Comparison of ENCODE assay signal across 12 mouse cellular contexts in genomic region chr4:139142985-139143384, GRCm38 (mm10). TPM values are rescaled to one million over a fixed set of nuclear protein-coding genes. Genes with fewer than 3 reads are reported as not detected.
A peak's percentile ranks its signal among the peaks of the same experiment; 100 is the strongest.
DNase-seq lines count a peak whose midpoint lies in the region; ATAC-seq and TF ChIP-seq lines count a peak whose summit lies in the region.
"Had no signal": no experiment of that assay in that cellular context is flagged by ENCODE, and none has a peak within 500 bp of the region (broad histone marks: within the 10 kb centered on the region; RNA-seq: fewer than 3 reads in every experiment).

No protein-coding gene starts in this region.

- WGBS in lung, embryonic 14.5 days = 35% methylated on average over 9 of the region's 9 CpGs
- WGBS in lung, adult 2 months = 47% methylated on average over 9 of the region's 9 CpGs
- WGBS in embryonic facial prominence, embryonic 13.5 days = 8% methylated on average over 9 of the region's 9 CpGs

- no peak for TF ChIP-seq POLR2A in lung, adult 2 months (IDR thresholded peaks at IDR 0.05; ENCODE audit: borderline replicate concordance, extremely low read depth, low read depth, low read length)

- H3K9ac ChIP-seq in lung, embryonic 14.5 days = no peak overlapping the region
- 0 out of 2 replicates have a peak overlapping the region, but pooled peaks have one; percentile 36 for H3K9ac ChIP-seq in embryonic facial prominence, embryonic 13.5 days

- H3K36me3 ChIP-seq in lung, embryonic 14.5 days (ENCODE audit: insufficient read depth) = no peaks in the 10 kb centered on the region
- H3K36me3 ChIP-seq in embryonic facial prominence, embryonic 13.5 days = no peaks in the 10 kb centered on the region

- no peak for TF ChIP-seq CTCF in lung, embryonic 14.5 days (IDR thresholded peaks at IDR 0.05; ENCODE audit: low read depth)
- no peak for TF ChIP-seq CTCF in lung, adult 2 months (IDR thresholded peaks at IDR 0.05; ENCODE audit: insufficient read depth, low read length)

- no peak overlapping the region for H3K4me3 ChIP-seq in lung, embryonic 14.5 days (ENCODE audit: low read depth, low read length)
- H3K4me3 ChIP-seq in lung, adult 2 months (replicated peaks; ENCODE audit: extremely low read depth, low read depth, low read length) = no peak overlapping the region
- peak overlapping the region; percentile 17; the same call in 1 of the 2 replicates for H3K4me3 ChIP-seq in embryonic facial prominence, embryonic 13.5 days
- H3K4me3 ChIP-seq: erythroblast, embryonic 14.5 days; myocyte had no signal

- H3K4me1 ChIP-seq in lung, embryonic 14.5 days (ENCODE audit: insufficient read depth) = no peaks in the 10 kb centered on the region
- no peaks in the 10 kb centered on the region for H3K4me1 ChIP-seq in lung, adult 2 months (ENCODE audit: control insufficient read depth, insufficient read depth, low read length)
- H3K4me1 ChIP-seq in embryonic facial prominence, embryonic 13.5 days = peaks cover 14% of the 10 kb centered on the region

- peak; percentile 58 for DNase-seq in lung, embryonic 14.5 days
- no peak for DNase-seq in lung, adult 2 months
- DNase-seq in kidney, postnatal 14 days = peak; percentile 28
- DNase-seq in retina, embryonic 14.5 days (ENCODE audit: low spot score) = peak; percentile 59
- DNase-seq in frontal cortex, postnatal 25 days (ENCODE audit: low spot score in 2 of 2) = no peak
- no peak for DNase-seq in adrenal gland, adult 2 months
- DNase-seq in c-Kit-positive CD71-positive TER-119-positive erythroid progenitor cells, embryonic 14.5 days (ENCODE audit: low spot score) = no peak
- DNase-seq: layer of hippocampus, adult 9-11 months; thymus, postnatal 25 days had no signal

- H3K4me2 ChIP-seq in lung, embryonic 14.5 days = peak overlapping the region; percentile 27
- H3K4me2 ChIP-seq in embryonic facial prominence, embryonic 13.5 days = peak overlapping the region; percentile 55

- H3K27me3 ChIP-seq in lung, embryonic 14.5 days (ENCODE audit: insufficient read depth, low read length) = no peaks in the 10 kb centered on the region
- no peaks in the 10 kb centered on the region for H3K27me3 ChIP-seq in embryonic facial prominence, embryonic 13.5 days

- 0 out of 2 replicates have a peak, but pooled peaks have one; percentile 17 for ATAC-seq in lung, embryonic 14.5 days (ENCODE audit: insufficient read depth)
- ATAC-seq in embryonic facial prominence, embryonic 13.5 days (ENCODE audit: insufficient number of reproducible peaks, insufficient read depth, low FRiP score, low TSS enrichment, low read depth) = no peak

- peak overlapping the region; percentile 25; the same call in 1 of the 2 replicates for H3K27ac ChIP-seq in lung, embryonic 14.5 days (ENCODE audit: low read depth)
- H3K27ac ChIP-seq in embryonic facial prominence, embryonic 13.5 days = peak overlapping the region; percentile 39; the same call in 1 of the 2 replicates

- H3K9me3 ChIP-seq in lung, embryonic 14.5 days (ENCODE audit: low read depth, low read length) = peaks cover 3% of the 10 kb centered on the region
- H3K9me3 ChIP-seq in embryonic facial prominence, embryonic 13.5 days = peaks cover under 1% of the 10 kb centered on the region; the same call in 1 of the 2 replicates

RNA-seq across cellular contexts. Expression of gene Minos1, which starts 12.1 kb away (rescaled TPM):
- polyA plus RNA-seq in lung, embryonic 14.5 days (2014; fragmentation: Nextera tagmentation; extraction: Ambion mirVana) = 501 and 531 TPM in 2 replicates
- polyA plus RNA-seq in lung, adult 2 months (2012; rRNA removed) = 29.7 and 37.7 TPM in 2 replicates
- polyA plus RNA-seq in embryonic facial prominence, embryonic 13.5 days (2015; fragmentation: Nextera tagmentation; extraction: Ambion mirVana) = 459 and 517 TPM in 2 replicates
- 100 to 1,000 TPM; 333 to 412 TPM for total RNA-seq in adrenal gland, adult 2 months (2021)
- polyA plus RNA-seq in adrenal gland, adult 2 months (2012; rRNA removed) = 26.7 and 38.9 TPM in 2 replicates

RNA-seq across cellular contexts. Expression of gene Capzb, which starts 49.7 kb away (rescaled TPM):
- 332 and 336 TPM in 2 replicates for polyA plus RNA-seq in lung, embryonic 14.5 days (2014; fragmentation: Nextera tagmentation; extraction: Ambion mirVana)
- polyA plus RNA-seq in lung, adult 2 months (2012; rRNA removed) = 152 and 172 TPM in 2 replicates
- polyA plus RNA-seq in embryonic facial prominence, embryonic 13.5 days (2015; fragmentation: Nextera tagmentation; extraction: Ambion mirVana) = 396 and 424 TPM in 2 replicates
- total RNA-seq in adrenal gland, adult 2 months (2021) = 100 to 1,000 TPM; 312 to 392 TPM
- polyA plus RNA-seq in adrenal gland, adult 2 months (2012; rRNA removed) = 140 and 199 TPM in 2 replicates

RNA-seq across cellular contexts. Expression of gene Nbl1, which starts 50.2 kb away (rescaled TPM):
- polyA plus RNA-seq in lung, embryonic 14.5 days (2014; fragmentation: Nextera tagmentation; extraction: Ambion mirVana) = 43.8 and 48.0 TPM in 2 replicates
- 330 and 497 TPM in 2 replicates for polyA plus RNA-seq in lung, adult 2 months (2012; rRNA removed)
- polyA plus RNA-seq in embryonic facial prominence, embryonic 13.5 days (2015; fragmentation: Nextera tagmentation; extraction: Ambion mirVana) = 144 and 187 TPM in 2 replicates
- 10 to 100 TPM; 44.0 to 64.4 TPM for total RNA-seq in adrenal gland, adult 2 months (2021)
- 135 and 182 TPM in 2 replicates for polyA plus RNA-seq in adrenal gland, adult 2 months (2012; rRNA removed)

Comparison
In these comparisons a context has a peak if more than half of its experiments do, and no peak if none do; other contexts are left out.
1. DNase-seq: peak in lung, embryonic 14.5 days (single experiment), kidney, postnatal 14 days (single experiment) and retina, embryonic 14.5 days (single experiment); none in lung, adult 2 months (single experiment), frontal cortex, postnatal 25 days (0 of 2), adrenal gland, adult 2 months (single experiment) and c-Kit-positive CD71-positive TER-119-positive erythroid progenitor cells, embryonic 14.5 days (single experiment).
2. RNA of gene Minos1, which starts 12.1 kb away (polyA plus RNA-seq): 459 to 517 TPM in embryonic facial prominence, embryonic 13.5 days and 501 to 531 TPM in lung, embryonic 14.5 days; 29.7 to 37.7 TPM in lung, adult 2 months and 26.7 to 38.9 TPM in adrenal gland, adult 2 months; every median in the first group is over 10 times any median in the second.